Mouse (Mus musculus) ES-E14 (cell line): ENCODE results near the gene Popdc3.

ENCODE experiments used
- CHD2 ChIP-seq: IDR thresholded peaks from 2 replicates; pipeline ENCODE4 v1.6.1; 2014; ENCODE audit warnings: mild to moderate bottlenecking, low read depth, low read length, inconsistent platforms
- HCFC1 ChIP-seq: IDR thresholded peaks from 2 replicates; pipeline ENCODE4 v1.6.1; 2012; ENCODE audit warnings: low read length, inconsistent platforms, borderline replicate concordance; ENCODE audit not compliant: insufficient read depth
- MAFK ChIP-seq: IDR thresholded peaks from 2 replicates; pipeline ENCODE4 v1.6.1; 2014; ENCODE audit warnings: mild to moderate bottlenecking, low read depth, low read length, inconsistent platforms; ENCODE audit not compliant: insufficient read depth
- ZC3H11A ChIP-seq: IDR thresholded peaks from 2 replicates; pipeline ENCODE4 v1.6.1; 2012; ENCODE audit warnings: low read depth, mild to moderate bottlenecking, inconsistent platforms, low read length, borderline replicate concordance

DNA sequence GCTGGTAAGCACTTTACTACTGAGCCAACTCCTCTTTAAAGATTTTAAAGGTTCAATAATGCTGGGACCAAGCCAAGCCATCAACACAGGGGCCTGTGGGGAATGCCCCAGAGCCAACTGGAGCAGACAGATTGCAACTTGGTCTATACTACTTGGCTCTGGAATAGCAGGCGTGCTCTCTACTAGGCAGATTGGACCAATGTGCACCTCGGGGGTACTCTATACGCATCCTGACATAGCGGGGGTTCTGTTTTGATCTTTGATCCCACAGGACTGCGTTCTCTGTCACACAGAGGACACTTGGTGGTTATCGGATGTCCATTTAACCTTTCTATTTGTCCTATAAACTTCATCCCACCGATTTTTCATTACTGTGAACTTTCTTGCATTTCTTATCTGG is 157.0 kb downstream of the Popdc3 start:
- TF ChIP-seq CHD2 (no peak), MAFK (no peak), ZC3H11A (no peak), HCFC1 (no peak)
